Mouse (Mus musculus) urinary bladder, postnatal 25 days (tissue): Measurements from ENCODE around the gene Gm21885.
"Not testable (repeated sequence)": the region's sequence is repeated elsewhere in the genome, so short reads cannot be mapped to it uniquely, and the experiment has no call there.

Experiments
- DNase-seq: peaks from one replicate; pipeline ENCODE4 v3.0.0; 2022; ENCODE audit warnings: low spot score

The Gm21885 gene

DNA sequence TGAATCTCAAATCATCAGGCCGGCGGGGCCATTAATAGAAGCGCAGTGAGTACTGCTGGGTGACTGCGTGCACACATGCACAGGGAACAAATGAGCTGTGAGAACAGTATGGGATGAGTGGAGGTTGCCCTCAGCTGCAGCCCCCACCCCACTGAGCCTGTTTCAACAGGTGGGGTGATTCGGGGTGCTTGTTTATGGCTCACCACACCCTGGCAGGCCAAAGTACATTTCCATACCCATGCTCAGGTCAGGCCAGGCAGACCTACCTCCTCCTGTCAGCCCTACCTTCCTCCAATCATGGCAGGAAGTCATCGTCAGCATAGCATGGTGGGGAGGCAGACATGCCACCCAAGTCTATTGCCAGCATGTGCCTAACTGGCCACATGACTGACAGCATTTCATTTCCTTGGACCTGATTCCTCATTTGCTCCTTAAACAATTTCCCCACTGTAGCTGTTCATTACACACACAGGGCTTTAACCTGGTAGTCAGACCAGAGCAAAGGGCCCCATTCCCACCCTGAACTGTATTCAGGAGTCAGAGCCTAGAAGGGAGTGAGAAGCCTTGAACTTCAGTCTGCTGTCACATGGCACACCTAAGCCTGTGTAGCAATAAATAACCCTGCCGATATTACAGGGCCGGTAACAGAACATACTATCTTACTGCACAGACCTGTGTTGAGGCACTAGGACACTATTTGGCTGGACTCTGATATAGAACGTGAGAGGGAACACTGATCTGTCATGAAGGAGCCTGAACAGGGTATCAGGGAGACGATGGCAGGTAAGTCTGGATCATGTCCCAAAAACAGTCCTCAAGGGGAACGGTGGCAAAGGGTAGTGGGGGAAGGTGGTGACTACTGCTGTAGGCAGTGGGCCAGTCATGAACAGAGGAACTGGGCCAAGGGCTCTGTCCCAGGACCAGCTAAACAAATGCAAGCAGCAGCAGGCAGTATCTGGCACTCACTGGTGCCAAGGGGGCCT lies at the start of gene Gm21885:
Gm21885 (plus strand) TSS at position 675 of the 983 bp plus-strand sequence.
- no peak for DNase-seq

DNA sequence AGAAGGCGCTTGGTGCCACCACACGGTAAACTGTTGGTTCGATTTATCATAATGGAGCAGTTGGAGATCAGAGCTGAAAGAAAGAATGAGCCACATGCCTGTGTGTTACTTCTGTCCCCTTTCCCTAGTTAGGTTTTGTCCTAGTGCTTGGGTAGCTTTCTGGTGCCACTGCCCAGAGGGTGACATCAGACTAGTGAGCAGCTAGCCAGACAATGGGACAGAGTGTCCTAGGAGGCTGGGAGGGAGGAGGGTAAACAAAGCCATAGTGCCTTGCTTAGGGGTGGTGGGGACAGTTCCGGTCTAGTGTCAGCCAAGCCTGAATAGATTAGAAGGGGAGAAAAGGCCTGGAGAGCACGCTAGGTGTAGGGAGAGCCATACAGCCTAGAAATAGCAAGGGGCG lies 48.3 kb upstream of the Gm21885 start:
- no peak for DNase-seq

DNA sequence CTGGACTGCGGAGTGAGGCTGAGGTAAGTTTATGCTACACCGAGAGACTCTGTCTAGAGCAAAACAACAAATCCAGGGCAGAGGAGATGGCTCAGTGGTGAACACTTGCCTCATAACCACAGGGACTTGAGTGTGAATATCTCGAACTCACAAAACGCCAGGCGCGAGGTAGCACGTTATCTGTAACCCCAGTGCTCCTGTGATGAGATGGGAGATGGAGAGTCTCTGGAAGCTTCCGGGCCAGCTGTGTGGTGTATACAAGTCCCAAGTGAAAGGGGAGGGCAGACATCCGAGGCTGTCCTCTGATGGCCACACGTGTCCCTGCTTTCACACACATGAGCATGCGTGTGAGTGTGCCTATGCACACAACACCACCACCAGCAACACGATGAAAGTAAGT lies 47.3 kb upstream of the Gm21885 start:
- DNase-seq, result no peak

DNA sequence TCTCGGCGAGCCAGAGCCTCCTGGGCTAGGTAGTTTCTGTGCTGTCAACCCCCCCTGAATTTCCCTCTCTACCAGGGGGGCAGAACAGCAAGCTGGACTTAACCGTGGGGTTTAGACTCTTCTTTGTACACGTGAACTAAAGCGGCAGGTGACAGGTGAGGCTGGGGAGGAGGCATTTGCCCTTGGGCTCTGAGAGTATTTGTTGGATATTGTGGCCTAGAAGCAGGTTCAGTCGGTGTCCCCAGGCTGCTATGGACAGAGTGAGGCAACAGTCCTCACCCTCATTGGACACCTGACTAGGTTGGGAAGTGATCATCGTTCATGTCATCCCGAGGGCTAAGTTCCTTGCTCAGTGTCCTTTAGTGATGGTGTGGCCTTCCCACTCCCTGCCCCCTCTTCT lies 46.8 kb upstream of the Gm21885 start:
- DNase-seq, result no peak

DNA sequence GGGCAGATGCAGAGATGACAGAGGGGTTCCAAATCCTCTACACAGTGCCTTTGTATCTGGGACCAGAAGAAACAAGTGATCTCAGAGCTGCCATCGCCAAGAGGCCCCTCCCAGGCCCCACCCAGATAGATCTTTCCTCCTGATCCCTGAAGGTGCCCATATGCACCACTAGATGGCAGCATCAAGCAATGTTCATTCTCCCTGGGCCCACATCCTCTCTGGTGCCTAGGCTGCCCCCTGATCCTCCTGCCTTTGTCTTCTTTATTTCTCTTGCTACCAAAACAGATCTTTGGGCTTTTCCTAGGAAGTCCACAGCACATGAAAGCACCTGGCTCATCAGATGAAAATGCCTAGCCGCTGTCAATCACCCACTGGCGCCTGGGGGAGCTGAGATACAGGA lies 45.6 kb upstream of the Gm21885 start:
- DNase-seq, result peak; percentile 59

DNA sequence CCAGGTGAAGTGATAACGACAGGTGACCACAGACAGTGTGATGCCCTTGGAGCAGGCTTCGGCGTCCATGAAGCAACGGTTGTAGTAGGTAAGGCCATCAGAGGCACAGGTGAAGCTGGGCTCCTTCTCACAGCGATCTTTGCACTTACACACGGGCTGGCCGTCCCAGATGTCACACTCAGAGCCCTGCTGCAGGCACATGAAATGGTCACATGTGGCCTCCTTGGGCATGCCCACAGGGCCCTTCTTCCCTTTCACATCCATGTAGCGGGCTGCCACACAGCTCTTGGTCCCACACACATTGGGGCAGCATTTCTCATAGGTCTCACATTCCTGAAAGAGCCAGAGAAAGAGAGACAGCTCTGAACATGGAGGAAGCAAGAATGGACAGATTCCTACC lies 42.9 kb upstream of the Gm21885 start:
- DNase-seq, result no peak

DNA sequence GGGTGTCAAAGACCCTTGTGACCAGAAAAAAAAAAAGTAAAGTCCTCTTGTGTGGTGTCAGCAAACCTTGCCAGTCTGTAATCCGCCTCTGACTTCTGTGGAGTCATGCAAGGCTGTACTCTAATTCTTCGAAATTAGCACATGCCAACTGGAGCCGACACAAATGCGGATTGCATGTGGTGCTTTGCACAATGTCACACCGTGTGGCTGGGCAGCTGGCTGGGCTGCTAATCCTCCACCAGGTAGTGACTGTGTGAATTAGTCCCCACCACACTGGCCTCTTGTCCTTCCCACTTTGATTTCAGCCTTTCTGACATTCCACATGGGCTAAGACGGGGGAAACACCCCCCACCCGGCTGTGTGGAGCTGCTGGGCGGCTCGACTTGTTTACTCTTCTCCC lies 42.0 kb upstream of the Gm21885 start:
- no peak for DNase-seq

DNA sequence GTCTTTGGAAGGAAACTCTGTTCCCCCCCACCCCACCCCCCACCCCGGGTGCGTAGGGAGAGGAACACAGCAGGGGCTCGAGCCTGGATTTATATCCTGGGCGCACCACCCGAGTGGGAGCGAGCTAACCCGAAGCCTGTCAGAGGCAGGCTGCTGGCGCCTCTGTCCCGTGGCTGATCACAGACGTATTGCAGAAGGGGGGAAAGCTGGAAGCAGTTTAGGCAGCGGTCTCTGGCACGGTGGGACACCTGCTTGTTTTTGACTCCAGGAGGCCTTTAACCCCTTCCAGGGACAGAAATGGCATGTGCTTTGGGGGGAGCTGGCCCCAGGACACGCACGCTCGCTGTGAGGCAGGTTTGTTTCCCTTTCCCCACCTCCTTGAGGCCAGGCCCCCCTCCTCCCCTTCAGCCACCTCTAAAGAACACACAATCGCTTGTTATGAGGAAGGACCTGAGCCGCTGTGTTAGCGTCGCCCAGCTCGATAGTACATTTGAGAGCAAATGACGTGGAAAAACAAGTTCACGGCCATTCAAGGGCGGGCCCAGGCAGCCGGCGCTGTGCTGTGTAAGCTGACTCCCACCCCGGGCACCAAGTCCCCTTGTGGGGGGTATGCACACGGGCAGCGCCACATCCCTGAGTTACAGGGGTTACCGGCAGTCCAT lies 38.8 kb upstream of the Gm21885 start:
- no peak for DNase-seq

DNA sequence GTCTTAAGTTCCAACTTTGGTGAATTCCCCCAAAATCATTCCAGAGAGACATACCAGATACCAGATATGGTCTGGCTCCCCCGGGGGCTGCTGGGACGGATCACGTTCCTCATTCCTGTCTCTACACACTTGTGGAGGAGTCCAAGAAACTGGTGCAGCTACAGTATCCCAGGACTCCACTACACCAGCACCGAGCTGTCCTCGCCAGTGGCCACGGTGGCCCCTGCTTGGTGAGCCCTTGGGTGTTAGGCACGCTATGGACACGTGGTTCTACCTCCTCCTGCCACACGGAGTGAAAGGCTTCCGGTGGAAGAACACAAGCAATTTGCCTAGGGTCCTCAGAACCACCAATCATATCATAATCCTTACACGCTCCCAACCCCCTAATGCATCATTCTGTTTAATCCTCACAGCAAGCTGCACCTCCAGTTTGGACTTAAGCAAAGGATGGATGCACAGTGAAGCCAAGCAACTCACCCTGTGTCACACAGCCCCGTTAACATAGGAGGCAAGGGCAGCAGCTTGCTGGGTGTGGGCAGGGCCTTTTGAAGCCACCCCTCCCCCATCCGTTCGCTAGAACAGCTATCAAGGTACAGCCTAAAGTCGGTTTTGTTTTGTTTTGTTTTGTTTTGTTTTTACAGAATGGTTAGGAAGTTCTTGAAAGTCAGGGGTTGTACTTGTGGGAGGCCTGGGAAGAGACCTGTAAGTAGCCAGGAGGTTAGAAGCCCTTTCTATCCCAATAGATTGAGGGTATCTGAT lies 38.1 kb upstream of the Gm21885 start:
- DNase-seq, result no peak

DNA sequence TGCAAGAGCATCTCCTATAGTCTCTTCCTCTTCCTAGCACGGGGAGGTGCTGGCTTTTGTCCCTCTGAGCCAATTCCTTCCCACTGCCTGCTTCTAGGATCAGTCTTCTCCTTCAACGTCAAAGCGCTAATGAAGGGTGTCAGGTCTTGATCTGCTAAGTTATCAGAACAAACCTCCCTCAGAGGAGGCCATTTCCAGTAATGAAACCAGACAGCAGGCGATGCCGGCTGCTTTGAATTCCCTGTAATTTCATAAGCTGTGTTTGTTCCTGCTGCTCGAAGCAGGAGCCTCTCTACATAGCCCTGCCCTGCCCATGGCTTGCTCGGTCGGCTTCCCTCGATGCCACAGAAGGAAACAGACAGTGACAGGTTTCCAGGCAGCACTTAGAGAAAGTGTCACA lies 37.3 kb upstream of the Gm21885 start:
- DNase-seq, result no peak

DNA sequence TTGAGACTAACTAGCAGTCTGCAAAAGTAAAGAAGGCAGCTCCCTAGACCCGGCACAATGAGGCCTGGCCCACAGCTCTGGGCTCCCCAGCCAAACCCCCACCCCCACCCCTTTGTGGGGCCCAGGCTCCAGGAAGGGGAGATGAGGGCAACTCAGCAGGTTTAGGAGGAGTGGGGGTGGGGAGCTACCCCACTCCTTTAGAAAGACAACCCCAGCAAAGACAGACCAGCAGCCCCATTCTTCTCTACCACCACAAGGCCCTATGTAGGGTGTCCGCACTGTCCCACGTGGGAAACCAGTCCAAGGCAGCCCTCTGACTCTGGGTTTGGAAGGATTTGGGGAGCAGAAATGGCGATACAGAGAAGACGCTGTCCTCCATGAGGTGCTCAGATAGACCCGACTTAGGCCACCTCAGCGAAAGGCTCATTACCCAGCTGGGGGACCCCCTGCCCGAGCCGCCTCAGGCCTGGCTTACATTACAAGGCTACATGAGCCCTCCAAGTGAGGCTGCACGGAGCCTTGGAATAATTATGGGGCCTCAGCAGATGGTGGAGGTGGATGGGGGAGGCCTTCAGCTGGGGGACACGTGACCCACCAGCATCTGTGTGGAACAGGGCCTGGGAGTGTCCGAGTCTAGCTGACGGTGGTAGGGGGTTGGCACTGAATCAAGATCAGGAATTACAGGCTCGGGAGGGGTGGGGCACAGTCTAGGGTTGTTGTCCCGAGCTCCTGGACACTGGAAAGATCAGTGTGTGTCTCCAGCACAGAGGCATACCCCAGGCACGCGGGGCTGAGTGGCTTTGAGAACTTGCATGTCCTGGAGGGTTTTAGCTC lies 35.5 kb upstream of the Gm21885 start, which contains the start of gene Wfikkn2:
Wfikkn2 (minus strand) TSS at position 51 of the 834 bp plus-strand sequence.
- no peak for DNase-seq

DNA sequence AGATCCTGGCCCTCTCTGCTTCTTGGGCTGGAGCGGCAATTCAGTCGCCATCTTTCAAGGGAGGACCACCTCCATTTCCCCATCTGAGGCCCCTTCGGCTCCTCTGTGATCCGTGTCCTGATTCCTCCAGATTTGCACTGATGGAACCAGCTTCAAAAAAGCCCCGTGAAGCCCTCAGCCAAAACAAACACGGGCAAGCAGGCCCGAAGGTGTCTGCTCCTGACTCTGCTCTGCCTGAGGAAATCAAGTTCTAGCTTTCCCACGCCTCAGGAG lies 34.9 kb upstream of the Gm21885 start:
- no peak for DNase-seq

DNA sequence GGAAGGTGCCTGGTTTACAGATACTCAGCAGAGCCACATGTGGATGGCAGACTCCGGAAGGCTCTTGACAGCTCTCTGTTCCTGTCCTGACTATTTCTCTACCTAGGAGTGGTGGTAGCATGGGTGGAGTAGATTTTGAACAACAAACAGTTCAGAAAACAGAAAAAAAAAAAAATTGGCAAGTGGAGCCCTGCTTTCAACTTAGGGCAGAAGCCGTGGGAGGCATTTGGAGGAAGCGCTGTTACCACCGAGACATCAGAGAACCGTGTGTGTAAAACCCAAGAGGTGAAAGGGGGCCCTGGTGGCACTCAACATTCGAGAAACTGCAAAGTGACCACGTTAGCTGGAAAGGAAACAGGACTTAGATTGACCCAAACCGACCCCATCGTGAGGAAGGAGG lies 28.5 kb upstream of the Gm21885 start:
- no peak for DNase-seq

DNA sequence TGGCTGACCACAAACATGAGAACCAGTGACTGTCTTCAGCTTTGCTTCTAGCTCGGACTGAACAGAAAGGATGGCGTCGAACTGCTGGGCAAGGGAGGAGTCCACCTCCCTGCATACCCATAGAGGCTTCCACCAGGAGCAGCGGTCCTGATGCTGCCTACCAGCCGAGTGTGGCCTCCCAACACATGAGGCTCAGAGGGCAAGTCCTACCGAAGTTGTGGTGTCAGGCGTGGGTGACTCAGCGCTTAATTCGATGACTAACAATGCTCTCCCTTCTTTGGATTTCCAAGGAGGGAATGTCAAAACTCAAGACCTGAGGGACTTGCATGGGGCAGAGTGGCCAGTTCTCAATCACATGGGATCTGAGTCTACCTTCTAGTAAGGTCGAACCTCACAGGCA lies 28.0 kb upstream of the Gm21885 start:
- no peak for DNase-seq

DNA sequence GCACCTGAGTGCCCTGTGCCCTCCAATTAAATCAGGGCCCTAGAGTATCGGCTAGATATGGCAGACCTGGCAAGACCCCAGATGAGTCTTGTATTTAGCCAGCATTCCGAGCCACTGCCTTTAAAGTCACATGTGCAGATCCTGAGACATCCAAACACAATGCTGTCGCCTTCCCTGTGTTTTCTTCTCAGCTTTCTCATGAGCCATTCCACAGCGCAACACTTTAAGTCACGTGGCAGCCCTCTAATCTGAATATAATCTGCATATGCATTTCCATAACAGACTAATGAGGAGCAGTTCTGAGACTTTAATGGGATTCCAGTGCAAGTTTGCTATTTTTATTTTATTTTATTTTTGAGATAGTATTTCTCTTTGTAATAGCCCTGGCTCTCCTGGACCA lies 25.9 kb upstream of the Gm21885 start:
- no peak for DNase-seq

DNA sequence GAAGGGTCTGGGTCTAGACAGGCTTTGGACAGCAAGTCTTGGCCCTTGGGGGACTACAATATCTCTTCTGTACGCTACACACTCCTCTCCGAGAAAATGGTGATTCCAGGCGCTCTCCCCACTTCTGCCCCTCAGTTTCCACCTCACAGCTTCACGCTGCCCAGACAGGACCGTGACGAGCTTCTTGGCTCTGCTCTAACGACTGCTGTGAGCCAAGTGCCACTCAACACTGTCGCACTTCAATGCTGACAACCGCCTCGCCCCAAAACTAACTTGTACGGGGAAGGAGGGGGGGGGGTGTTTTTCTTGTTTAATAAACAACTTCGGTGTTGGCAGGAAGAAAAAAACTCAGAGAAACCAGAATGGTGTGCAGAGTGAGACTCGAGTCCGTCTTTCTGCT lies 23.7 kb upstream of the Gm21885 start:
- DNase-seq, result no peak

DNA sequence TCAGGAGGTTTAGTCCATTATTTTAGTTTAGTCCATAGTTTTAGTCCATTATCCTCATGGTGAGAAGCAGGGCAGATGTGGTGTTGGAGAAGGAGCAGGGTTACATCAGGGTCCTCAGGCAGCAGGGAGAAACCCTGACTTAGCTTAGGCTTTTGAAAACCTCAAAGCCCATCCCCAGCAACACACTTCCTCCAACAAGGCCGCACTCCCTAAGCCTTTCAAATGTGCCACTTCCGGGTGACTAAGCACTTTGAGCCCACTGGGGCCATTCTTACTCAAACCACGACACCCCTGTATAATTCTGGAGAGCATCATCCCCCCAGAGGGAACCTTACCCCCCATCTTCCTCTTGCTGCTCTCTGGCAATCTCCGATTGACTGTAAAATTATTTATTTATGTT lies 21.9 kb upstream of the Gm21885 start:
- DNase-seq, result no peak

DNA sequence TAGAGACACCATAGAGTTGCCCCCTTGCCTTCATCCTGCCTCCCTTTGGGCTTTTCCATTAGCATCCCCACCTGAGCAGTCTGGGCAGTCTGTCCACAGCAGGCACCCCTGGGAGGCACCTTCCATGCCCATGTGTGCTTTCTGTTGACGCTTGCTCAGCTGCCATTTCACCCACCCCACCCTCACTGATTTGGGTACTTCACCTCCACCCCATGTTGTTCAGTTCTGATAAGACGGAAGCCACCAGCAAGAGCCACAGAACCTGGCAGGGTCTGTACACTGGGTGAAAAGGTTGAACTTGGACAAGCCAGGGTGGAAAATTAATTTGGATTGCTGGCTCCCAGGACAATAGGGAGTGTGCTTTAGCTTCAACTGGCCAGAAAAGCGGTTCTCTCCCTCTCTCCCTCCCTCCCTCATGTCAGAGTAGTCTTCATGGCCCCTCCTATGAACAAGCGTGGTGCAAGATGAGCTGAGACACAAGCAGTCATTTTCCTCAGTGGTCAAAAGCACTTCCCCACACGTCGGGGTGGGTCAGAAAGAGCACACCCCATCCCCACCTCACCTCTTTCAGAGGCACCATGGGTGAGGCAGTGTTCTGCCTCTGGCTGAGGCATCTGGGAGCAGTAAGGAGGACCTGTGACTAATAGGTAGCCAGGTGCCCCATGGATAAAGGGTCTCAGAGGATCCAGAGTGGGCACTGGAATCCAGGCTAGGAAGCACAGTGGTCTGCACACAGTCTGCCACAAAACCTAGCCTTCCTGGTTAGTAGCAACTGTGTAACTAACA lies 19.9 kb upstream of the Gm21885 start:
- no peak for DNase-seq

DNA sequence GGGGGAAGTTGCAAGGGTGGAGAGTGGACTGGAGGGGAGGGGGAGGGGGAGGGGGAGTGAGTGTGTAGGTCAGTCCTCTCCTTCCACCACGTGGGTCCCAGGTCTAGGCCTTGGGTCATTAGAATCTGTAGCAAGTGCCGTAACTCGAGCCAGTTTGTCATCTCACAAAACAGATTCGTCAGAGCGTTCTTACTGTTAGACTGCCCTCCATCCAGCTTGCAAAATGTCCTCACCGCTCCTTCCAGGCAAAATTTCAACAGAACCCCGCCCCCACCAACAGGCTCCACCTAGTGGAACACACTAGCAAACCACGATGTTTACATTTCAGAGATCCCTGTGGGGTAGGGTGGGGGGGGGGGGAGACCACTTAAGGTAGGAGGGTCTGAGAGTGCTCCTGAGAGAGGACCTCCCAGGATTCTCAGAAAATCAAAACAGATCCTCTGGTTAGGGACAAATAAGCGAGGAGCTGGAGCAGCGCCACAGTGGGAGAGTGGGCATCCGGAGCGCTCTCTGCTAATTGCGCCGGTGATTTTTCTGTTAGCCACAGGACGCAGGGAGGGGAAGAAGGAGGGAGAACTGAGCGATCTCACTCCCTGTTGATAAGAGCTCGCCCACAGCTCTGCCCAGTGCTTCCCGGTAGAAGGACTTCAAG lies 16.4 kb upstream of the Gm21885 start:
- peak; percentile 54 for DNase-seq

DNA sequence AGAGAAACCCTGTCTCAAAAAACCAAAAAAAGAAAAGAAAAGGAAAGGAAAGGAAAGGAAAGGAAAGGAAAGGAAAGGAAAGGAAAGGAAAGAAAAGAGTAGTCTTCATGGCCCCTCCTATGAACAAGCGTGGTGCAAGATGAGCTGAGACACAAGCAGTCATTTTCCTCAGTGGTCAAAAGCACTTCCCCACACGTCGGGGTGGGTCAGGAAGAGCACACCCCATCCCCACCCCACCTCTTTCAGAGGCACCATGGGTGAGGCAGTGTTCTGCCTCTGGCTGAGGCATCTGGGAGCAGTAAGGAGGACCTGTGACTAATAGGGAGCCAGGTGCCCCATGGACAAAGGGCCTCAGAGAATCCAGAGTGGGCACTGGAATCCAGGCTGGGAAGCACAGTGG lies 15.5 kb upstream of the Gm21885 start:
- DNase-seq, result not testable (repeated sequence)

DNA sequence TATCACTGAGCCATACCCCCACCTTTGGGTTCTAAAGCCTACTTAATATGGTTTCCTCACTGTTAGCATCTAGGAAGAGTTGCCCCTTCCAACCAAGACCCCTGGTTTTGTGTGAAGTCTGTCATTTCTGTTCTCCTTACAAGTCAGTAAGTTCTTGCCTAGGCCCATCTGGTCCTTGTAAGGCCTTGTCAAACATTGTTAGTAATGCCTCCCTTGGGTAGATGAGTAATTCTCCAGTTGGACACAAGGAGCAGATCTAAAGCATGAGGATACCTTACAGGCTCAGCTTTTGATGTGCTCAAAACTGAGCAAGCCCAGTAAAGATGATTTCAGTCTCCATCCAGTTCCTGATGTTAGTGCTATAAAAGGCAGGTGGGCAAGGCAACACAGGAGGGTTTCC lies 12.9 kb upstream of the Gm21885 start:
- DNase-seq, result no peak
